Mouse (Mus musculus) WW6 (cell line): ENCODE data around the gene Pcnx3.
"Not testable (repeated sequence)": the region's sequence is repeated elsewhere in the genome, so short reads cannot be mapped to it uniquely, and the experiment has no call there.

ENCODE experiments used
- DNase-seq: peaks from one replicate; pipeline ENCODE4 v3.0.0-alpha.2; 2013; ENCODE audit warnings: low read depth, low spot score

Pcnx3 gene

DNA sequence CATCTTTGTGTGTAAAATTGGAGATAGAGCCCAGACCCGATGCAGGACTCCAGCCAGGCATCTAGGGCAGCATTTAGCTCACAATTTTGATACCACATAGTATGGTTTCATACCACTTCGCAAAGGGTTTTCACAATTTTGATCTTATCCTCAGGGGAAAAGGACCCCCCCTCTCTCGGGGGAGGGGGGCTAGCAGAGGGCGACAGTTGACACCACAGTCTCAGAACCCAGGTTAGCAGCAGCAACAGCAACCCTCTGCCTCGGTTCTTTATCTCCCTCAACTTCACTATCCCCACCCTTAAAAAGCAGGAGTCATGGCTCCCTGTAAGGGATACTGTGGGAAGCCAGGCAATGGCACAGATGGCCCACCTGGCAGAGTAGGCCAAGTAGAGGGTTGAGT, 24.5 kb upstream of the Pcnx3 start:
- no peak for DNase-seq

GRCm38 (mm10) chr19:5711907-5712460, 23.3 kb upstream of the Pcnx3 start:
- no peak for DNase-seq

DNA sequence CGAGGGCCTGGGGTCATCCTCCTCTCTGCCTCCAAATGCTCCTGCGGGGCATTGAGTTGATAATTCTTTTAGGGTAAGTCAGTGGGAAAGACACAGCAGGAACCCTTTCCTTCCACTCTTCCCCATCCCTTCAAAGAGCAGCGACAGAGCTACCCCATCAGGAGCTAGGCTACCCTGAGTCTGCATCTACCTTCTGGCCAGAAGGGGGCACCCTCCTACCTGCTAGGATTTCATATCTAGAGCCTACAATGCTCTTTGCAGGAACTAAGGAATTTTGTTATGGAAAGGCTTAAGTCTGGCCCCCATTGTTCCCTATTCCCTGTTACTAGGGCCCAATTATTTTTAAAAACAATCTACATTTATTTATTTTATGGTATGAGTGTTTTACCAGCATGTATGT, 22.5 kb upstream of the Pcnx3 start:
- DNase-seq: no peak

- no peak for DNase-seq
Measured at GRCm38 (mm10) chr19:5710581-5710980, 21.9 kb upstream of the Pcnx3 start.

- DNase-seq: no peak
Measured at GRCm38 (mm10) chr19:5710068-5710467, 21.4 kb upstream of the Pcnx3 start.

DNA sequence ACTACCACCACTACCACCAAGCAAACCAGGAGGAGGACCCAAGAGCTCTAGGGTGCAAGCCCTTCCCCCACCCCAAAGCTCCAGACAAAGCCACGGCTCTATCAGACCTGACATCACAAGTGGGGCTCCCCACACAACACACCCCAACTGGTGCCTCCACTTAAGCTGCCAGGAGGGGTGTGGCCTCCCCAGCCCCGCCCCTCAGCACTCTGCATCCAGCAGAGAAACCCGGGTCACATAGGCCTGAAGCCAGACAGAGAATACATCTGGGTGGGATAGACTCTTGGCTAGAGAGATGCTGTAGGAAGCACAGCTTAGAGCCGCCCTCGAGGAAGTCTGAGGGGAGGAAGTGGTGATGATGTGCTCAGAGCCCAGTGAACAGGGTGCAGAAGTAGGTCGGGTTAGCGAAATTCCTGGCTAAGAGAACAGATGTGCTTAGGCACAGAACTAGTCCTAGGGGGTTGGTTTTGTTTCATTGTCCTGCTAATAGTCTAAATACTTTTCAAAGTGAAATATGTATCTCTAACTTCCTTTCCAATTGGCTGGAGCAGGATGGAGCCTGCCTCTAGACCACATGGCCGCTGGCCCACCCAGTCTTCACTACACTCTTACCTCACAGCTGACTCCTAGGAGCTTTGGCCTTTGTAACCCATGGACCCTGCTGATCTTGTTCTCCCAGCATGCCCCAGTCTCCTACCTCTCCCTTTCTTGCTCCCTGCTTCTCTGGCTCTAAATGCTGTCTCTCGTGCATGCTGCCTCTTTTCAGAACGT, 16.3 kb upstream of the Pcnx3 start:
- no peak for DNase-seq

DNA sequence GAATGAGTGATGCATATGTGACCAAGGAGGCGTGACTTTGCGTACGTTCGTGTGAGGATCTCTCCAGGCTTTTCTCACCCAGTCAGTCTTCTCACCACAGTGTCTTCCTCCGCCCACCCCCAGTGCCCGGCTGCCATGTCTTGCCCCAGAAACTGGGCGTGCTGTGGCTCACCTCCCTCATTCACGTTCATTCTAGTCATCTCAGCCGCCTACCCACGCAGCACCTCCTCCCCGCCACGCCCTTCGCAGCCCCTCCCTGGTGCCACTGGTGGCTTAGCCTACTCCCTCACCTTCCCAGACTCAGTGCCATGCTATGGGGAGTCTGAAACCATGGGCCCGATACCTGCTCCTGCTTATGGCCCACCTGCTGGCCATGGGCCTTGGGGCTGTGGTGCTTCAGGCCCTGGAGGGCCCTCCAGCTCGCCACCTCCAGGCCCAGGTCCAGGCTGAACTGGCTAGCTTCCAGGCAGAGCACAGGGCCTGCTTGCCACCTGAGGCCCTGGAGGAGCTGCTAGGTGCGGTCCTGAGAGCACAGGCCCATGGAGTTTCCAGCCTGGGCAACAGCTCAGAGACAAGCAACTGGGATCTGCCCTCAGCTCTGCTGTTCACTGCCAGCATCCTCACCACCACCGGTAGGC, 15.6 kb upstream of the Pcnx3 start, which contains the start of gene Kcnk7:
Gene Kcnk7 (plus strand): TSS at position 205 of the 638 bp plus-strand sequence.
- DNase-seq: no peak

DNA sequence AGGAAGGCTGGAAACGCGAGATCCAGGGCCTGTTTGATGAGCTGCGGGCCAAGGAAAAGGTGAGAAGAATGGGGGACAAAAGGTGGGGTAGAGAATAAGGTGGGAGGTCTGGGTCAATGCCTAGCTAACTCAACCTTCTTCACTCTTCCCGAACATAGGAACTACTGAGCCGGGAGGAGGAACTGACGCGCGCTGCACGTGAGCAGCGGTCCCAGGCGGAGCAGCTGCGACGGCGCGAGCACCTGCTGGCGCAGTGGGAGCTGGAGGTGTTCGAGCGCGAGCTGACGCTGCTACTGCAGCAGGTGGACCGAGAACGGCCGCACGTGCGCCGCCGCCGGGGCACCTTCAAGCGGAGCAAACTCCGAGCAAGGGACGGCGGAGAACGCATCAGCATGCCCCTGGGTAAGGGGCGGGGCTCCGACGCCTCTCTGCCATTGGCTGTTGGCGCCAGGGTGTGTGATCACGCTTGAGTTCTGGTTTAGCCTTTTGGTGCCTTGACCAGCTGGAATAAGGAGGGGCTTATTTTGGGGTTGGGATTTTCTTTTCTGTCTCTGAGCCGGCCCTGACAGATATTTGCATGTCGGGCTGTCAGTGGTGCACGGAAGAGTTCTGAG, 7.2 kb upstream of the Pcnx3 start:
- peak; percentile 59 for DNase-seq

GRCm38 (mm10) chr19:5693801-5694200, 5.1 kb upstream of the Pcnx3 start:
- DNase-seq: no peak

- no peak for DNase-seq
Measured at GRCm38 (mm10) chr19:5692913-5693396, 4.2 kb upstream of the Pcnx3 start.

DNA sequence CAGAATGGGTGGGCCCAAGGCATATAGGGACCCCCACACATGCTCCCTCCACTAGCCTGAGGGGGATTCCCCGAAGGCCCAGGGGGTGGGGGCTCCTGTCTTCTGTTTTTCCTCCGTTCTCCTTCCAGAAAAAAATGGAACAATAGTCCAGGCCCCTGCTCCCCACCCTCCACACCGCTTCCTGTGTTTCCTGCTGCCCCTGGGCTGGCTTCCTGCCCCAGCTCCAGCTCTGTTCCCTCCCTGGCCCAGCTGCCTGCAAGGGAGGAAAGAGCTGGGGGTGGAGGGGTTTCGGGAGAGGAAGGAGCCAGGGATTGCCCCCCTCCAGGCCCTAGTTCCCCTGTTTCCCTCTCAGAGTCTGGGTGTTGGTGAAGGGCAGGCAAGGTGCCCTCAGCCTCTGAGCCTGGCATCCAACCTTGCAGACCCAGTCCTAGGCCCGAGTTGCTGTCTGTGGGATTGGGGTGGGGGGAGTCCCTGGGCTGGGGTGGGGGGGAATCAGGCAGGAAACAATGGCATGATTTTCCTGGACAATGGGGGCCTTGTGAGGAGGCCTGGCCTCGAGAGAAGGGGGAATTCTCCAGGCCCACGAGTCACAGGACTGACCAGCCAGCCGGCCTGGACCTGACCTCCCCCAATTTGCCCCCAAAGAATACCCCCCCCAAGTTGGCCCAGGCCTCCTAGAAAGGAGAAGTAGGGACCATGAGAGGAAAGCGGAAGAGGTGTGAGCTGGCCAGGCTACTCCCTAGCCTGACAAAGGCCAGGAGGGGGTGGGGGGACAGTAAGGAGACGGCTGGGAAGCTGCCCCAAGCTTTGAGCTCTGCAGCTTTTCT, 3.6 kb upstream of the Pcnx3 start:
- no peak for DNase-seq

DNA sequence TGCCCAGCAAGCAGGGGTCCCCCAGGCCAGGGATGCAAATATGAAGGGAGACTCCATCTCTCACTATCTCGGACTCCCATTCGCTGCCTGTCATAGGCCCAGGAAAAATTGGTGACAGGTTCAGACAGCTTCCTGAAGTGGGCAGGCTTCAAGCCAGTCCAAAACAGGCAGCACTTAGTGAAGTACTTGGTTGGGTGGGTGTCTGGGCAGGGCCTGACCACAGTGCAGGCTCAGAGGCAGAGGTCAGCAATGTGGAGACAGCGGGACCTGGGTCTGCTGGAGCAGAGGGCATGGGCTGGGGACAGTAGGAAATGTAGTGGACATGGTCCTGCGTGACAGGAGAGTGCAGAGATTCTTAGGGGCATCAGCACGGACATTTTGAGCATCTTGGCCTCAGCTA, 2.9 kb upstream of the Pcnx3 start:
- DNase-seq: no peak

- DNase-seq: no peak
Measured at GRCm38 (mm10) chr19:5690343-5690735, 1.6 kb upstream of the Pcnx3 start.

DNA sequence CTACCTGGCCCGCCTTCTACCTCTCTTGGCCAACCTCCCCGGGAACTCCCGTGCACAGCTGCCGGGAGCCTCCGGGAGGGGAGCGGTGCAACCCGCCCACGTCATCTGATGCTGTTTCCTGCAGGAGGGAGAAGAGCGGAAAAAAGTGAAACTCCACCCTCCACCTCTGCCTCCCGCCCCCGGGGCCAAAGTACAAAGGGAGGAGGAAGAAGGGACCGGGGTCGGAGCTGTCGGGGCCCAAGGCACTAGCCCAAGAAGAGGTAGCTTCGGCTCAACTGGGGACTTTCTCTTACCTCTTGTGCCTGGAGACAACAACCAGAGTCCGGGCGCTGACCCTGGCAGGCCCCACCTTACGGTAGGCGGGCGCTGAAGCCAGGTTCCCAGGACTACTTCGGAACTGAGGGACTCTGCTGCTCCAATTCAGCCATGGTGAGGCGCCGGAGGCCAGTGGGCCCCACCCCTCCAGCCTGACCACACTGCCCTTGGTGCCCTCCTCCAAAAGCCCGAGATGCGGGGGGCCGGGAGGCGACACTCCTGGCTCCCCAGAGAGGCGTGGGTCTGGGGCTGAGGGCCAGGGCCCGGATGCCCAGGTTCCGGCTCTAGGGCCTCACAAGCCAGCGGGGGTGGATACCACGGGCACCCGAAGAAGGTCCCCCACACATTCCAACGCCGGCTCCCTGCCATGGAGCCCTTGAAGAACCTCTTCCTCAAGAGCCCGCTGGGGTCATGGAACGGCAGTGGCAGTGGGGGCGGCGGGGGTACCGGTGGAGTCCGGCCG, 1.0 kb upstream of the Pcnx3 start:
- DNase-seq: no peak

DNA sequence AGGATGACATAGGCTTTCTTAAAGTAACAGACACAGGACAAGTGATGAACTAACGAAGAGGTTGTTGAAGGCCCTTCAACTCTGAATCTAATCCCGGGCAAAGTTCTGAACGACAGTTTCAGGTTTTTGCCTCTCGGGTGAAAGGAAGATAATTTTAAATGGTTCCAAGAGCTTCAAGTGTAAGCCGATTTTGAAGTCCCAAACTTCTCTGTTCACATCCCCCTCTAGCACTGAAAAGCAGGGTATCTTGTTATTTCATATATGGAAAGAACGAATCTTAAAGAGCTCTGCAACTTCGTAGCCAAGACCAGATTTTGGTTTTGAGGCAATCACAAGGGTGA, 350 bp upstream of the Pcnx3 start:
- no peak for DNase-seq

- no peak for DNase-seq
Measured at GRCm38 (mm10) chr19:5687738-5688137, 970 bp downstream of the Pcnx3 start.

DNA sequence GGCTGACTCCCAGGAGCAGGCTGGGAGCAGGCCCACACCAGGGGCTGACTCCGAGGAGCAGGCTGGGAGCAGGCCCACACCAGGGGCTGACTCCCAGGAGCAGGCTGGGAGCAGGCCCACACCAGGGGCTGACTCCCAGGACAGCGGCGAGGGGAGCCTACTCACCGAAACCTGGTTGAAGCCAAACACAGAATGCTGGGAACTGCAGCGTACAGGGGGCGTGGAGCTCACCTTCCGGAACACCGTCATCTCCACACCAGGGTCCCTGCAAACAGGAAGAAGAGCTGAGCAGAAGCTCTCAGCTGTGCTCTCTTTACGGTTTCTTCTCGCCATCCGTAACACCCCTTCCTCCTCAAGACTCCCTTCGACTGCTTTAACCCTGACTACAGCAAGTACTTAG, 1.8 kb downstream of the Pcnx3 start:
- DNase-seq: not testable (repeated sequence)

DNA sequence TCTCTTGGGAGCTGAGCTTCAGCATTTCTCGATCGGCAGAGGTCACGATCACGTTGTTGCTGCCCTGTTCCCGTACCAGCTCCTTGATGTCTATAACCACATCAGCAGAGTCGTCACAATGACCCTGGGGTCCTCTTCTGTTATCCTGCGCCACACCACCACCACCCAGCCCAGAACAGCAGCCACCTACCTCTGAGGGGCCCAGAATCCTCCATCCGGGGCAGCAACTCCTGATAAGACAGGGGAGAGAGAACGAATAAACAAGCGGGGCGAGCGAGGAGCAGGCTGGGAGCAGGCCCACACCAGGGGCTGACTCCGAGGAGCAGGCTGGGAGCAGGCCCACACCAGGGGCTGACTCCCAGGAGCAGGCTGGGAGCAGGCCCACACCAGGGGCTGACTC, 2.3 kb downstream of the Pcnx3 start:
- DNase-seq: no peak

GRCm38 (mm10) chr19:5685861-5686260, 2.8 kb downstream of the Pcnx3 start:
- DNase-seq: no peak

- DNase-seq: no peak
Measured at GRCm38 (mm10) chr19:5685431-5685830, 3.3 kb downstream of the Pcnx3 start.

DNA sequence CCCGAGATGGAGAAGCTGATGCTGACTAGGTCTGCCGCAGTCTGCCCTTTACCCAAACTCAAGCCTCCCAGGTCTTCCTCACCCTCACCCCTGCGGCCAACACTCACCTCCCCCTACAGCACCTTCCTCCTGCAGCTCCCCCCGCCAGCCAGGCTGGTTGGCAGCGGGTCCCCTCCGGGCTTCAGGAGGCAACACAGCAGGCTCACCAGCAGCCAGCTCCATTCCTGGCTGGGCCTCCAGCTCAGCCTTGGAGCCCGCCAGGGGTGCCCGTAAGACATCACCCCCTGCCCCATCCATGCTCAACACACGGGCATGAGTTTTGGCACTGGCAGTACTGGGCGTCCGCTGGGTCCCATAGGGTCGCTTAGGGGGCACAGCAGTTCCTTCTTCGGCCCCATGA, 3.7 kb downstream of the Pcnx3 start:
- no peak for DNase-seq
